ENCODE assay signal across 8 mouse cellular contexts in genomic region chr15:79347165-79347844, GRCm38 (mm10). TPM values are rescaled to one million over a fixed set of nuclear protein-coding genes. Genes with fewer than 3 reads are reported as not detected.
DNase-seq lines count a peak whose midpoint lies in the region; ATAC-seq lines count a peak whose summit lies in the region.

No protein-coding gene starts in this region.

- H3K9ac ChIP-seq in intestine, embryonic 15.5 days = peak overlapping the region; percentile 88

- no peaks in the 10 kb centered on the region for H3K9me3 ChIP-seq in intestine, embryonic 15.5 days

- H3K4me2 ChIP-seq in intestine, embryonic 15.5 days (replicated peaks) = peak overlapping the region; percentile 85

- intact Hi-C loops in left cerebral cortex, postnatal 25 days (cut with DNase I) = no loop called here

- H3K27me3 ChIP-seq in intestine, embryonic 15.5 days (replicated peaks) = no peaks in the 10 kb centered on the region

- peak overlapping the region; percentile 79 for H3K4me3 ChIP-seq in intestine, embryonic 15.5 days (replicated peaks)

- peak; percentile 88 to 90 for DNase-seq in adrenal gland, adult 18-20 months (ENCODE audit: low spot score in 2 of 2)
- DNase-seq in embryo, embryonic 10.5 days (ENCODE audit: low spot score) = peak; percentile 96
- peak; percentile 87 for DNase-seq in gastrocnemius, postnatal 25 days
- DNase-seq in left cerebral cortex, postnatal 25 days (ENCODE audit: low spot score in 2 of 2) = peak; percentile 88 to 91
- peak; percentile 94 for DNase-seq in mesoderm, embryonic 11.5 days (ENCODE audit: low read depth, low spot score)
- peak; percentile 73 to 78 for DNase-seq in right cerebral cortex, postnatal 36 days (ENCODE audit: low spot score in 2 of 2)
- peak; percentile 96 for DNase-seq in yolk sac, embryonic 10.5 days (ENCODE audit: low spot score)

- H3K36me3 ChIP-seq in intestine, embryonic 15.5 days = no peaks in the 10 kb centered on the region

- H3K4me1 ChIP-seq in intestine, embryonic 15.5 days (replicated peaks) = peaks cover 35% of the 10 kb centered on the region

- ATAC-seq in intestine, embryonic 15.5 days = peak; percentile 90

- under 1% methylated on average over 61 of the region's 61 CpGs for WGBS in intestine, embryonic 15.5 days

- peak overlapping the region; percentile 100 for H3K27ac ChIP-seq in intestine, embryonic 15.5 days

RNA-seq across cellular contexts. Expression of gene Maff, which starts 0.9 kb away (rescaled TPM):
- total RNA-seq in adrenal gland, adult 18-20 months (2021) = 10 to 100 TPM; 14.1 to 44.6 TPM
- total RNA-seq in gastrocnemius, postnatal 25 days (2021) = 1 to 10 TPM; 2.7 to 3.8 TPM
- polyA plus RNA-seq in intestine, embryonic 15.5 days (2015; fragmentation: Nextera tagmentation; extraction: Ambion mirVana) = 5.8 and 7.9 TPM in 2 replicates
- 1 to 10 TPM; 1.3 to 1.8 TPM for total RNA-seq in left cerebral cortex, postnatal 25 days (2021)

RNA-seq across cellular contexts. Expression of gene Pla2g6, which starts 19.1 kb away (rescaled TPM):
- total RNA-seq in adrenal gland, adult 18-20 months (2021) = 10 to 100 TPM; 25.3 to 26.5 TPM
- total RNA-seq in gastrocnemius, postnatal 25 days (2021) = 10 to 100 TPM; 15.0 to 16.0 TPM
- 20.2 and 21.6 TPM in 2 replicates for polyA plus RNA-seq in intestine, embryonic 15.5 days (2015; fragmentation: Nextera tagmentation; extraction: Ambion mirVana)
- total RNA-seq in left cerebral cortex, postnatal 25 days (2021) = 10 to 100 TPM; 20.6 to 22.4 TPM

RNA-seq across cellular contexts. Expression of gene Tmem184b, which starts 56.1 kb away (rescaled TPM):
- total RNA-seq in adrenal gland, adult 18-20 months (2021) = 10 to 100 TPM; 48.2 to 83.4 TPM
- total RNA-seq in gastrocnemius, postnatal 25 days (2021) = 10 to 100 TPM; 28.4 to 30.4 TPM
- 49.4 and 51.0 TPM in 2 replicates for polyA plus RNA-seq in intestine, embryonic 15.5 days (2015; fragmentation: Nextera tagmentation; extraction: Ambion mirVana)
- total RNA-seq in left cerebral cortex, postnatal 25 days (2021) = 10 to 100 TPM; 57.2 to 67.5 TPM

Comparison
In these comparisons a context has a peak if more than half of its experiments do, and no peak if none do; other contexts are left out.
1. Peak in every context shown above with its lines: DNase-seq, ATAC-seq, H3K4me3 ChIP-seq and H3K27ac ChIP-seq.